Mouse (Mus musculus): ENCODE results near the gene Tspan4.

DNA sequence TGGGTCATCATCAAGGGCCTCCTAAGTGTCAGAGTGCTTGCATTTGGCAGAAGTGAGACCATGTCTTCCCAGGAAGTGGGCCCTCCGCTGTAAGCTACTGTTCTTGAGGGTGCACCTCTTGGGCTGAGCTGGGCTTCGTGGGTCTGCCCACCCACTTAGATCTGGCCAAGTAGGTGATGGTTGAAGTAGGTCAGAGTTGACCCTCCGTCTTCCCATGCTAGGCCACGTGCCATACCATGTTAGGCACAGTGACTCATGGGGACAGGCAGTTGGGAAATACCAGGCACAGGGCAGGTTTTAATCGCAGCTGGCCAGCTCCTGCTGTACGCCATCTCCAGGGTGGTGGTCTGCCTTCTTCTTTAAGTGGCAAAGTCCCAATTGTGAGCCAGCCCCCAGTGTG lies 18.3 kb upstream of the Tspan4 start:
- no peak for TF ChIP-seq HCFC1 (IDR thresholded peaks at IDR 0.05; ENCODE audit: borderline replicate concordance, insufficient read depth, low read length)
- TF ChIP-seq ZC3H11A (IDR thresholded peaks at IDR 0.05; ENCODE audit: borderline replicate concordance, low read depth, low read length) = no peak
- TF ChIP-seq ZNF384 (IDR thresholded peaks at IDR 0.05; ENCODE audit: low read depth, low read length) = no peak
